Mouse (Mus musculus) myocyte (in vitro differentiated cells): ENCODE data around the gene Cd300ld5.

ENCODE experiments used
- MAX ChIP-seq: IDR thresholded peaks from one replicate; pipeline ENCODE4 v1.6.1; 2011; ENCODE audit warnings: low read depth, mild to moderate bottlenecking, control low read depth
- MYOG ChIP-seq, 3 experiments: IDR thresholded peaks; one replicate each; pipeline ENCODE4 v1.6.1; 2011; ENCODE audit warnings: control low read depth in 2 of 3, low read depth in 2 of 3, mild to moderate bottlenecking in 2 of 3; ENCODE audit not compliant: insufficient read length in 2 of 3, control insufficient read depth in 1 of 3, insufficient read depth in 1 of 3
- POLR2A ChIP-seq: IDR thresholded peaks from one replicate; pipeline ENCODE4 v1.6.1; 2011; ENCODE audit warnings: low read depth, mild to moderate bottlenecking, control low read depth, moderate library complexity; ENCODE audit not compliant: insufficient read length
- POLR2AphosphoS2 ChIP-seq: IDR thresholded peaks from one replicate; pipeline ENCODE4 v1.6.1; 2011; ENCODE audit warnings: low read depth, control low read depth; ENCODE audit not compliant: insufficient read length
- REST ChIP-seq: IDR thresholded peaks from one replicate; pipeline ENCODE4 v1.6.1; 2011; ENCODE audit warnings: mild to moderate bottlenecking, control low read depth, moderate library complexity; ENCODE audit not compliant: insufficient read depth, insufficient read length
- TCF12 ChIP-seq: IDR thresholded peaks from one replicate; pipeline ENCODE4 v1.6.1; 2011; ENCODE audit warnings: mild to moderate bottlenecking, control low read depth; ENCODE audit not compliant: poor library complexity, insufficient read depth, severe bottlenecking

GRCm38 (mm10) chr11:115062077-115062476, 24.5 kb upstream of the Cd300ld5 start, which contains the start of gene Cd300e:
- no peak for TF ChIP-seq POLR2A
- no peak for TF ChIP-seq POLR2AphosphoS2
- TF ChIP-seq MAX: no peak
- no peak for TF ChIP-seq REST
- TF ChIP-seq MYOG (IDR thresholded peaks at IDR 0.05; ENCODE audit: control insufficient read depth in 1 of 3, insufficient read depth in 1 of 3, insufficient read length in 2 of 3, low read depth in 2 of 3): no peak
- TF ChIP-seq TCF12: no peak
